Mouse (Mus musculus) MEL (cell line): ENCODE measurements around the gene Vstm2l. TPM values are rescaled to one million over a fixed set of nuclear protein-coding genes. Genes with fewer than 3 reads are reported as not detected.

Source experiments
- DNase-seq: peaks from one replicate; pipeline ENCODE4 v3.0.0; 2011; ENCODE audit warnings: low read depth, low spot score
- H3K27ac ChIP-seq: 2 replicates; pipeline ENCODE4 v1.5.1; 2012; ENCODE audit warnings: low read depth, mild to moderate bottlenecking, control low read depth, low read length, moderate library complexity; ENCODE audit not compliant: control insufficient read depth
- H3K27me3 ChIP-seq, 2 experiments: fragments of 150-350 bp in 1 of 2; sonication (generic) in 1 of 2; 2 replicates each; pipeline ENCODE4 v1.6.1; 2012; ENCODE audit warnings: low read length in 2 of 2, mild to moderate bottlenecking in 2 of 2, improper control_type of control experiment in 1 of 2, moderate library complexity in 1 of 2; ENCODE audit not compliant: insufficient read depth in 2 of 2, control insufficient read depth in 1 of 2
- H3K36me3 ChIP-seq, 2 experiments: 2 replicates each; pipeline ENCODE4 v1.6.1; 2012 to 2014; ENCODE audit warnings: low read length in 2 of 2, improper control_type of control experiment in 1 of 2, inconsistent platforms in 1 of 2, mild to moderate bottlenecking in 1 of 2; ENCODE audit not compliant: insufficient read depth in 2 of 2, control insufficient read depth in 1 of 2
- H3K4me1 ChIP-seq, 2 experiments: fragments of 150-350 bp in 1 of 2; sonication (generic) in 1 of 2; 2 replicates each; pipeline ENCODE4 v1.6.1; 2012; ENCODE audit warnings: low read length in 2 of 2, improper control_type of control experiment in 1 of 2, mild to moderate bottlenecking in 1 of 2; ENCODE audit not compliant: insufficient read depth in 2 of 2, control insufficient read depth in 1 of 2
- H3K4me3 ChIP-seq, 2 experiments: fragments of 150-350 bp in 1 of 2; sonication (generic) in 1 of 2; 2 replicates each; pipeline ENCODE4 v1.5.1; 2012; ENCODE audit warnings: low read depth in 2 of 2, low read length in 2 of 2, mild to moderate bottlenecking in 2 of 2, moderate library complexity in 2 of 2, control low read depth in 1 of 2, improper control_type of control experiment in 1 of 2; ENCODE audit not compliant: control insufficient read depth in 1 of 2, insufficient read depth in 1 of 2
- H3K79me2 ChIP-seq: 2 replicates; pipeline ENCODE4 v1.6.1; 2012; ENCODE audit warnings: mild to moderate bottlenecking, low read length, moderate library complexity; ENCODE audit not compliant: control insufficient read depth, poor library complexity, insufficient read depth
- H3K9ac ChIP-seq: 2 replicates; pipeline ENCODE4 v1.6.1; 2012; ENCODE audit warnings: low read depth, mild to moderate bottlenecking, control low read depth, low read length, moderate library complexity; ENCODE audit not compliant: control insufficient read depth, poor library complexity, severe bottlenecking
- H3K9me3 ChIP-seq: fragments of 150-350 bp; sonication (generic); replicated peaks from 2 replicates; pipeline ENCODE4 v1.6.1; 2012; ENCODE audit warnings: mild to moderate bottlenecking, low read length, improper control_type of control experiment, moderate library complexity; ENCODE audit not compliant: insufficient read depth
- BHLHE40 ChIP-seq: IDR thresholded peaks from 2 replicates; pipeline ENCODE4 v1.6.1; 2012; ENCODE audit warnings: low read depth, mild to moderate bottlenecking, inconsistent platforms, low read length, improper control_type of control experiment, borderline replicate concordance
- ELF1 ChIP-seq: IDR thresholded peaks from 2 replicates; pipeline ENCODE4 v1.6.1; 2014; ENCODE audit warnings: low read depth, mild to moderate bottlenecking, inconsistent platforms, low read length, improper control_type of control experiment, moderate library complexity
- ETS1 ChIP-seq: IDR thresholded peaks from 2 replicates; pipeline ENCODE4 v1.6.1; 2012; ENCODE audit warnings: low read depth, mild to moderate bottlenecking, inconsistent platforms, low read length, improper control_type of control experiment, moderate library complexity
- GATA1 ChIP-seq: IDR thresholded peaks from 2 replicates; pipeline ENCODE4 v1.6.1; 2011; ENCODE audit warnings: low read depth, low read length, improper control_type of control experiment
- JUND ChIP-seq: IDR thresholded peaks from 2 replicates; pipeline ENCODE4 v1.6.1; 2011; ENCODE audit warnings: low read depth, mild to moderate bottlenecking, improper control_type of control experiment, low read length
- MAFK ChIP-seq: IDR thresholded peaks from 2 replicates; pipeline ENCODE4 v1.6.1; 2011; ENCODE audit warnings: low read depth, mild to moderate bottlenecking, low read length, improper control_type of control experiment, borderline replicate concordance
- MXI1 ChIP-seq: IDR thresholded peaks from 2 replicates; pipeline ENCODE4 v1.6.1; 2011; ENCODE audit warnings: mild to moderate bottlenecking, low read depth, low read length, improper control_type of control experiment
- MYB ChIP-seq: IDR thresholded peaks from 2 replicates; pipeline ENCODE4 v1.6.1; 2011; ENCODE audit warnings: mild to moderate bottlenecking, low read depth, low read length, improper control_type of control experiment
- NELFE ChIP-seq: IDR thresholded peaks from 2 replicates; pipeline ENCODE4 v1.6.1; 2011; ENCODE audit warnings: low read depth, low read length, improper control_type of control experiment
- POLR2A ChIP-seq, 2 experiments: IDR thresholded peaks; 2 replicates each; pipeline ENCODE4 v1.6.1; 2011 to 2012; ENCODE audit warnings: low read length in 2 of 2, mild to moderate bottlenecking in 2 of 2, control low read depth in 1 of 2, improper control_type of control experiment in 1 of 2, low read depth in 1 of 2, moderate library complexity in 1 of 2; ENCODE audit not compliant: control insufficient read depth in 1 of 2, insufficient read depth in 1 of 2, poor library complexity in 1 of 2
- POLR2AphosphoS2 ChIP-seq: IDR thresholded peaks from 2 replicates; pipeline ENCODE4 v1.6.1; 2011; ENCODE audit warnings: low read length, improper control_type of control experiment
- POLR2AphosphoS5 ChIP-seq: IDR thresholded peaks from 2 replicates; pipeline ENCODE4 v1.6.1; 2012; ENCODE audit warnings: low read depth, borderline replicate concordance, mild to moderate bottlenecking, inconsistent platforms, low read length, moderate library complexity, mixed read lengths
- SIN3A ChIP-seq: IDR thresholded peaks from 2 replicates; pipeline ENCODE4 v1.6.1; 2012; ENCODE audit warnings: low read length, improper control_type of control experiment, inconsistent platforms
- TBP ChIP-seq: IDR thresholded peaks from 2 replicates; pipeline ENCODE4 v1.8.0; 2011; ENCODE audit warnings: low read depth, low read length, improper control_type of control experiment
- TCF12 ChIP-seq: IDR thresholded peaks from 2 replicates; pipeline ENCODE4 v1.6.1; 2014; ENCODE audit warnings: low read depth, mild to moderate bottlenecking, inconsistent platforms, low read length, improper control_type of control experiment, moderate library complexity
- USF2 ChIP-seq, 2 experiments: IDR thresholded peaks; 2 replicates each; pipeline ENCODE4 v1.6.1; 2011 to 2012; ENCODE audit warnings: improper control_type of control experiment in 2 of 2, low read length in 2 of 2, borderline replicate concordance in 1 of 2, inconsistent platforms in 1 of 2, low read depth in 1 of 2, mild to moderate bottlenecking in 1 of 2; ENCODE audit not compliant: insufficient read depth in 1 of 2
- ZC3H11A ChIP-seq: IDR thresholded peaks from 2 replicates; pipeline ENCODE4 v1.6.1; 2012; ENCODE audit warnings: low read depth, mild to moderate bottlenecking, inconsistent platforms, low read length, improper control_type of control experiment
- ZKSCAN1 ChIP-seq: IDR thresholded peaks from 2 replicates; pipeline ENCODE4 v1.6.1; 2012; ENCODE audit warnings: low read depth, mild to moderate bottlenecking, inconsistent platforms, low read length, improper control_type of control experiment, moderate library complexity
- ZMIZ1 ChIP-seq: IDR thresholded peaks from 2 replicates; pipeline ENCODE4 v1.6.1; 2012; ENCODE audit warnings: low read depth, mild to moderate bottlenecking, inconsistent platforms, low read length, improper control_type of control experiment, moderate library complexity
- polyA plus RNA-seq, 2 experiments: library from polyadenylated mRNA; stranded (reverse) in 1 of 2; unstranded in 1 of 2; fragments of >175 nt in 1 of 2; fragments of >200 nt in 1 of 2; gene quantifications; 2 replicates each; pipeline versions ENCODE4 v1.2.1 to v1.2.4; 2012; ENCODE audit warnings: low replicate concordance in 2 of 2, low read depth in 1 of 2; ENCODE audit not compliant: insufficient read length in 2 of 2, insufficient read depth in 1 of 2, missing spikeins in 1 of 2
- total RNA-seq: library from RNA; depleted of rRNA; stranded (reverse); fragments of 300-350 nt; gene quantifications from 2 replicates; pipeline ENCODE4 v1.2.3, GENCODE M21; 2012

Vstm2l gene
- total and polyA plus RNA-seq, 3 experiments, result not detected

DNA sequence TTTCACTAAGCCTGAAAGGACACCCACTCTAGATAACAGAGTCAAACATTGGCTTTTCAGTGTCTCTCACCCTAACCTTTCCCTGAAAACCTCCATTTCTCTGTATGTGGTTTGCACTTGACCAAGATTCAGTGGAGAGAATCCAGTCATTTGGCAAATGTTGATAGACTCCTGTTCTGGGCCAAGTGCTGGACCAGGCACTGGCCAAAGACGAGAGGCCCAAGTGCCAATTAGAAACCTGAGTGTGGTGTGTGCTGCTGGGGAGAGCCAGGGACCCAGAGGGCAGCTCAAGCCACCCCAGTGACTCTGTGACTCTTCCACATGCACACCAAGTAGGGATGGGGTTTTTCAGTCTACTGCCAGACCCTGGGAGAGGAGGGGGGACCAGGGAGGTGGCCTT lies 40.8 kb upstream of the Vstm2l start:
- H3K4me1 ChIP-seq, result no peaks in the 10 kb centered on the region
- no peaks in the 10 kb centered on the region for H3K36me3 ChIP-seq
- H3K4me3 ChIP-seq, result no peak overlapping the region
- H3K9ac ChIP-seq, result no peak overlapping the region
- no peak for TF ChIP-seq TCF12
- TF ChIP-seq POLR2AphosphoS5, result no peak
- TF ChIP-seq GATA1, result no peak
- no peak for TF ChIP-seq USF2 (IDR thresholded peaks at IDR 0.05; ENCODE audit: borderline replicate concordance in 1 of 2, insufficient read depth in 1 of 2, low read depth in 1 of 2, low read length in 2 of 2)
- no peak for TF ChIP-seq ETS1
- no peak for TF ChIP-seq POLR2AphosphoS2
- no peak for TF ChIP-seq SIN3A
- TF ChIP-seq MAFK, result no peak
- TF ChIP-seq MYB, result no peak
- no peak for TF ChIP-seq TBP
- no peak for TF ChIP-seq ZMIZ1
- no peak for TF ChIP-seq POLR2A (IDR thresholded peaks at IDR 0.05; ENCODE audit: control insufficient read depth in 1 of 2, insufficient read depth in 1 of 2, low read depth in 1 of 2, low read length in 2 of 2, poor library complexity in 1 of 2)
- no peak for TF ChIP-seq ELF1
- no peak for TF ChIP-seq ZKSCAN1
- TF ChIP-seq NELFE, result no peak
- H3K27ac ChIP-seq, result no peak overlapping the region
- no peaks in the 10 kb centered on the region for H3K9me3 ChIP-seq
- DNase-seq, result no peak
- H3K27me3 ChIP-seq, result no peaks in the 10 kb centered on the region
- H3K79me2 ChIP-seq, result no peaks in the 10 kb centered on the region

DNA sequence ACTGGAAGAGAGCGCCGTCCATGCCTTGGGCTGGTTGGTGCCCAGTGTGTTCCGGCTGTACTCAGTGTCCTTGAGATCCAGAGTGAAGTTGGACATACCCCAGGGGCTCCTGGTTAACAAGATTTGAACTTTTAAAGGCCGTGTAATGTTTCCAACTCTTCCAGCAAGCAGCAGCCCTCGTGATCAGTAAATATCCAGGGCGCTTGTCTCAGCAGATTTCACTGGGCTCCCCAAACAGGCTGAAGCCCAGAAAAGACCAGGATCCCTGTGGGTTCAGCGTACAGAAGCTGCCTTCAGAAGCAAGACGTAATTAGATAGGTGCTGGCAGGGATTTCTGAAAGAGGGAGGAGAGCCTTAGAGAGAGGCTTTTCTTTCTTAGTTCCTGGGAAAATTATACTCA lies 39.3 kb upstream of the Vstm2l start:
- Histone ChIP-seq H3K27me3 (no peaks in the 10 kb centered on the region), H3K9me3 (no peaks in the 10 kb centered on the region), H3K36me3 (peaks cover 0 to 3% of the 10 kb centered on the region in 2 experiments; a peak in 1 of 4 replicates), H3K4me1 (no peaks in the 10 kb centered on the region), H3K27ac (no peak overlapping the region), H3K9ac (no peak overlapping the region), H3K79me2 (no peaks in the 10 kb centered on the region), H3K4me3 (no peak overlapping the region)
- DNase-seq, result no peak
- TF ChIP-seq JUND, result no peak
- no peak for TF ChIP-seq MXI1
- TF ChIP-seq POLR2AphosphoS2, result no peak
- no peak for TF ChIP-seq BHLHE40
- no peak for TF ChIP-seq MYB
- no peak for TF ChIP-seq ZKSCAN1
- TF ChIP-seq ZC3H11A, result no peak
- no peak for TF ChIP-seq POLR2A (IDR thresholded peaks at IDR 0.05; ENCODE audit: control insufficient read depth in 1 of 2, insufficient read depth in 1 of 2, low read depth in 1 of 2, low read length in 2 of 2, poor library complexity in 1 of 2)
- no peak for TF ChIP-seq POLR2AphosphoS5
- no peak for TF ChIP-seq ELF1
- no peak for TF ChIP-seq ETS1
- TF ChIP-seq GATA1, result no peak
